Mouse (Mus musculus) heart, adult 18-20 months (tissue): ENCODE measurements at regions not wholly inside any gene's neighbourhood (a gene's known extent, or its start where the extent isn't known, plus 50 kb on each side); places are given as distances from the start of the nearest gene placed in this dataset.
"Not testable (repeated sequence)": the region's sequence is repeated elsewhere in the genome, so short reads cannot be mapped to it uniquely, and the experiment has no call there.

Experiments
- DNase-seq, 2 experiments: peaks; one replicate each; pipeline ENCODE4 v3.0.0; 2021 to 2022; ENCODE audit warnings: mixed read lengths in 1 of 2

GRCm38 (mm10) chr13:42000966-42001365 lies 50.9 kb upstream of the Hivep1 start:
- no peak for DNase-seq

GRCm38 (mm10) chr13:41997883-41998282 lies 53.9 kb upstream of the Hivep1 start:
- DNase-seq: peak; percentile 15 to 23

- DNase-seq: peak; percentile 34 to 52
Measured at GRCm38 (mm10) chr13:41994126-41994525, 57.7 kb upstream of the Hivep1 start.

- no peak for DNase-seq
Measured at GRCm38 (mm10) chr13:41975918-41976317, 75.9 kb upstream of the Hivep1 start.

GRCm38 (mm10) chr13:41962915-41963314 lies 88.9 kb upstream of the Hivep1 start:
- DNase-seq: no peak

- DNase-seq: not testable (repeated sequence)
Measured at GRCm38 (mm10) chr13:41960960-41961359, 90.9 kb upstream of the Hivep1 start.

- DNase-seq: peak; percentile 61 to 71
Measured at GRCm38 (mm10) chr13:41957932-41958331, 93.9 kb upstream of the Hivep1 start.

- DNase-seq: no peak
Measured at GRCm38 (mm10) chr13:41955884-41956283, 95.9 kb upstream of the Hivep1 start.

- no peak for DNase-seq
Measured at GRCm38 (mm10) chr13:41955198-41955597, 96.6 kb upstream of the Hivep1 start.

- peak; percentile 47 to 57 for DNase-seq
Measured at GRCm38 (mm10) chr13:41952453-41952852, 99.4 kb upstream of the Hivep1 start.

GRCm38 (mm10) chr13:41948241-41948640 lies 100.8 kb upstream of the Adtrp start:
- DNase-seq: no peak

GRCm38 (mm10) chr13:41932313-41933100 lies 85.0 kb upstream of the Adtrp start:
- no peak for DNase-seq

- no peak for DNase-seq
Measured at GRCm38 (mm10) chr13:41929768-41930167, 82.3 kb upstream of the Adtrp start.

GRCm38 (mm10) chr13:41925851-41926250 lies 78.4 kb upstream of the Adtrp start:
- not testable (repeated sequence) for DNase-seq

- no peak for DNase-seq
Measured at GRCm38 (mm10) chr13:41925211-41925610, 77.7 kb upstream of the Adtrp start.

GRCm38 (mm10) chr13:41921178-41921577 lies 73.7 kb upstream of the Adtrp start:
- DNase-seq: no peak

- DNase-seq: no peak
Measured at GRCm38 (mm10) chr13:41918525-41918924, 71.0 kb upstream of the Adtrp start.

- DNase-seq: not testable (repeated sequence)
Measured at GRCm38 (mm10) chr13:41915816-41916215, 68.3 kb upstream of the Adtrp start.

GRCm38 (mm10) chr13:41910736-41911135 lies 63.3 kb upstream of the Adtrp start:
- peak; percentile 39 to 59 for DNase-seq

- DNase-seq: peak; percentile 54 to 61
Measured at GRCm38 (mm10) chr13:41910236-41910635, 62.8 kb upstream of the Adtrp start.

- DNase-seq: no peak
Measured at GRCm38 (mm10) chr13:41907027-41907426, 59.5 kb upstream of the Adtrp start.

GRCm38 (mm10) chr13:41903286-41903685 lies 55.8 kb upstream of the Adtrp start:
- DNase-seq: no peak

- no peak for DNase-seq
Measured at GRCm38 (mm10) chr13:41899837-41900463, 52.5 kb upstream of the Adtrp start.

GRCm38 (mm10) chr13:41899281-41899680 lies 51.8 kb upstream of the Adtrp start:
- DNase-seq: no peak
